Mouse (Mus musculus) liver, embryonic 15.5 days (tissue): ENCODE results near the gene Csk. TPM values are rescaled to one million over a fixed set of nuclear protein-coding genes. Genes with fewer than 3 reads are reported as not detected.

Experiments used
- ATAC-seq: fragments of 200-750 bp; cut with Nextera tagmentation; 2 replicates; pipeline ENCODE4 v1.8.0; 2017; ENCODE audit warnings: moderate number of reproducible peaks, mild to moderate bottlenecking, moderate library complexity; ENCODE audit not compliant: insufficient read depth
- H3K27ac ChIP-seq: fragments of 300-500 bp; sonication (generic); replicated peaks from 2 replicates; pipeline ENCODE4 v1.5.1; 2015; ENCODE audit warnings: mild to moderate bottlenecking, inconsistent platforms
- H3K27me3 ChIP-seq: fragments of 300-500 bp; sonication (generic); 2 replicates; pipeline ENCODE4 v1.6.1; 2015; ENCODE audit warnings: mild to moderate bottlenecking, inconsistent platforms
- H3K36me3 ChIP-seq: fragments of 300-500 bp; sonication (generic); replicated peaks from 2 replicates; pipeline ENCODE4 v1.6.1; 2015; ENCODE audit warnings: moderate library complexity, mild to moderate bottlenecking, inconsistent platforms
- H3K4me1 ChIP-seq: fragments of 300-500 bp; sonication (generic); replicated peaks from 2 replicates; pipeline ENCODE4 v1.6.1; 2015; ENCODE audit warnings: inconsistent platforms
- H3K4me2 ChIP-seq: fragments of 300-500 bp; sonication (generic); 2 replicates; pipeline ENCODE4 v1.6.1; 2015; ENCODE audit warnings: moderate library complexity, mild to moderate bottlenecking, inconsistent platforms
- H3K4me3 ChIP-seq: fragments of 300-500 bp; sonication (generic); replicated peaks from 2 replicates; pipeline ENCODE4 v1.5.1; 2015; ENCODE audit warnings: mild to moderate bottlenecking, inconsistent platforms
- H3K9ac ChIP-seq: fragments of 300-500 bp; sonication (generic); 2 replicates; pipeline ENCODE4 v1.6.1; 2015; ENCODE audit warnings: moderate library complexity, mild to moderate bottlenecking, inconsistent platforms
- H3K9me3 ChIP-seq: fragments of 300-500 bp; sonication (generic); replicated peaks from 2 replicates; pipeline ENCODE4 v1.6.1; 2016; ENCODE audit warnings: inconsistent platforms
- WGBS: fragments of 180-500 bp; shearing (Covaris S2); methylation state at CpG from one replicate; pipeline ENCODE4 v1.1.7; 2015; ENCODE audit warnings: mixed read lengths; ENCODE audit not compliant: insufficient replicate concordance; 5-methylcytosine and 5-hydroxymethylcytosine counted together
- polyA plus RNA-seq: library from polyadenylated mRNA; unstranded; fragments of >200 nt; fragmentation: Nextera tagmentation; extraction: Ambion mirVana; gene quantifications from 2 replicates; pipeline ENCODE4 v1.2.1, GENCODE M21; 2015

Gene Csk
- polyA plus RNA-seq, 1 experiment from 2014 or later, result 15.4 TPM

DNA sequence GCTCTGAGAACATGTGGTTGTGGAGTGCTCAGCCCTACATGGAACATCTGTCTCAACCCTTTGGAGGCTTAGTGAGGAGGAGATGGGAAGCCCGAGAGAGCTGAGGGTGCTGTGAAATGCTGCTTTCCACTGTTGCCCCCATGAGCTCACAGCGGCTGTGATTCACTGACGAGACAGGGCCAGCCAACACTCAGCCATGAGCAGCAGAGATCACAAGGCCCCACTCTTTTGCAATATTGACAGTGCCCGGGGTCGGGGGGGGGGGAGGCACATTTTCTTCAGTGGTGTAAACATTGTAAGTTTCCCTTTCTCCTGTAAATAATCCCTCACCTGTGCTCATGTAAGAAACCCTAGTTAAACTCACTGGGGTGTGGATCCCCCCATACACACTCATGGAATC lies 18.1 kb upstream of the Csk start:
- Histone ChIP-seq H3K4me3 (no peak overlapping the region), H3K9me3 (no peaks in the 10 kb centered on the region), H3K4me2 (no peak overlapping the region), H3K27me3 (peaks cover 3% of the 10 kb centered on the region; the same call in 1 of the 2 replicates), H3K4me1 (peaks cover 8% of the 10 kb centered on the region), H3K27ac (peak overlapping the region; percentile 69), H3K36me3 (no peaks in the 10 kb centered on the region), H3K9ac (no peak overlapping the region)
- ATAC-seq, result peak; percentile 58; the same call in 1 of the 2 replicates
- WGBS, result 59% methylated on average over 5 of the region's 5 CpGs

DNA sequence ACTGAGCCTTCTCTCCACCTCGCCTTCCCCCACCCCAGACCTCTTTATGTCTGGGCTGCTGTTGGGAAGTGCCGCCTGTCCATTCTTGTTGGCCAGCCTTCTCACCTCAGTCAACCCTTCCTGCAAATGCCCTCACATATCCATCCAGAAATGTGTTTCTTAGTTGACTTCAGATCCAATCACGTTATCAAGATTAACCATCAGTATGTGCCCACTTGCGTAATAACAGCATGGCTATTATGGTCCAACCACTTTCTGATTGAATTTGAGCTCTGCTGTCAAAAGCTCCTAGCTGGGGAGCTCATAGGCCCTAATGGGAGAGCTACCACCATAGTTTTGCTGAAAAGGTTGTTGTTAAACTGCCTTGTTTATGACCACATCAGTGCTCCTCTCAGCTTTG lies 17.6 kb upstream of the Csk start:
- Histone ChIP-seq H3K4me3 (no peak overlapping the region), H3K27me3 (peaks cover 3% of the 10 kb centered on the region; the same call in 1 of the 2 replicates), H3K4me2 (no peak overlapping the region), H3K9ac (no peak overlapping the region), H3K36me3 (no peaks in the 10 kb centered on the region), H3K4me1 (peaks cover 8% of the 10 kb centered on the region), H3K9me3 (no peaks in the 10 kb centered on the region), H3K27ac (peak overlapping the region; percentile 69)
- 73% methylated on average over 4 of the region's 4 CpGs for WGBS
- ATAC-seq, result no peak

GRCm38 (mm10) chr9:57669566-57669965 lies 16.1 kb upstream of the Csk start:
- no peaks in the 10 kb centered on the region for H3K36me3 ChIP-seq
- H3K27me3 ChIP-seq, result peaks cover 3% of the 10 kb centered on the region; the same call in 1 of the 2 replicates
- ATAC-seq, result peak; percentile 62
- 55% methylated on average over 3 of the region's 3 CpGs for WGBS
- H3K4me2 ChIP-seq, result no peak overlapping the region
- H3K4me1 ChIP-seq, result peaks cover 8% of the 10 kb centered on the region
- H3K4me3 ChIP-seq, result no peak overlapping the region
- H3K9me3 ChIP-seq, result no peaks in the 10 kb centered on the region
- H3K9ac ChIP-seq, result no peak overlapping the region
- 0 out of 2 replicates have a peak overlapping the region, but pooled peaks have one; percentile 14 for H3K27ac ChIP-seq

GRCm38 (mm10) chr9:57668277-57668676 lies 14.8 kb upstream of the Csk start:
- ATAC-seq, result no peak
- no peak overlapping the region for H3K4me2 ChIP-seq
- WGBS, result 37% methylated on average over 1 of the region's 1 CpGs
- no peak overlapping the region for H3K9ac ChIP-seq
- H3K9me3 ChIP-seq, result no peaks in the 10 kb centered on the region
- H3K27ac ChIP-seq, result no peak overlapping the region
- peaks cover 8% of the 10 kb centered on the region for H3K4me1 ChIP-seq
- H3K36me3 ChIP-seq, result no peaks in the 10 kb centered on the region
- no peak overlapping the region for H3K4me3 ChIP-seq
- peaks cover 3% of the 10 kb centered on the region; the same call in 1 of the 2 replicates for H3K27me3 ChIP-seq

DNA sequence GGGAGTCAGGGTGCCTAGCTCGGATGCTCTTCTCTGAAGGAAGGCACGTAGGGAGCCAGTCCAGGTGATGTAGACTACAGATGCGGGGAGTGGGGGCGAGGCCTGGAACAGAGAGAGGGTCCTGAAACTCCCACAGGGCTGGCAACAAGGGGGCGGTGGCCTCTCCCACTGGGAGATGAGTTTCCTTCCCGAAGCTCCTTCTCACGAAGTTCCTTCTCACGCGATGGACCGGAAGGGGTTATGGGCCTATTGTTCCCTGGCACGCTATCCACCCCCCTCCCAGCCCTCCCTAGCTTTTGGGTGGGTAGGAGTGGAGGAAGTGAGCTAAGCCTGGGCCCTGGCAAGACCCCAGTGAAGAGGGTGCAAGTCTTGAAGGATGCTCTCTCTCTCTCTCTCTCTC lies 14.4 kb upstream of the Csk start:
- Histone ChIP-seq H3K4me3 (no peak overlapping the region), H3K4me1 (peaks cover 8% of the 10 kb centered on the region), H3K27me3 (peaks cover 3% of the 10 kb centered on the region; the same call in 1 of the 2 replicates), H3K36me3 (no peaks in the 10 kb centered on the region), H3K27ac (no peak overlapping the region), H3K4me2 (no peak overlapping the region), H3K9ac (no peak overlapping the region), H3K9me3 (no peaks in the 10 kb centered on the region)
- 47% methylated on average over 11 of the region's 11 CpGs for WGBS
- ATAC-seq, result no peak

- H3K4me2 ChIP-seq, result no peak overlapping the region
- H3K4me1 ChIP-seq, result peaks cover 8% of the 10 kb centered on the region
These were observed 13.7 kb upstream of the Csk start for GRCm38 (mm10) chr9:57667136-57667535.

GRCm38 (mm10) chr9:57666536-57666935 lies 13.1 kb upstream of the Csk start:
- H3K4me2 ChIP-seq, result no peak overlapping the region
- WGBS, result 67% methylated on average over 8 of the region's 8 CpGs
- H3K36me3 ChIP-seq, result no peaks in the 10 kb centered on the region
- H3K9ac ChIP-seq, result no peak overlapping the region
- ATAC-seq, result no peak
- H3K27ac ChIP-seq, result no peak overlapping the region
- H3K4me1 ChIP-seq, result peaks cover 12% of the 10 kb centered on the region
- H3K9me3 ChIP-seq, result no peaks in the 10 kb centered on the region
- peaks cover 3% of the 10 kb centered on the region; the same call in 1 of the 2 replicates for H3K27me3 ChIP-seq
- H3K4me3 ChIP-seq, result no peak overlapping the region

More at GRCm38 (mm10) chr9:57667136-57667535, 13.7 kb upstream of the Csk start:
- H3K9ac ChIP-seq, result no peak overlapping the region
- H3K27ac ChIP-seq, result no peak overlapping the region
- no peaks in the 10 kb centered on the region for H3K36me3 ChIP-seq
- peaks cover 3% of the 10 kb centered on the region; the same call in 1 of the 2 replicates for H3K27me3 ChIP-seq
- no peak overlapping the region for H3K4me3 ChIP-seq
- ATAC-seq, result no peak
- WGBS, result 33% methylated on average over 3 of the region's 3 CpGs
- no peaks in the 10 kb centered on the region for H3K9me3 ChIP-seq

DNA sequence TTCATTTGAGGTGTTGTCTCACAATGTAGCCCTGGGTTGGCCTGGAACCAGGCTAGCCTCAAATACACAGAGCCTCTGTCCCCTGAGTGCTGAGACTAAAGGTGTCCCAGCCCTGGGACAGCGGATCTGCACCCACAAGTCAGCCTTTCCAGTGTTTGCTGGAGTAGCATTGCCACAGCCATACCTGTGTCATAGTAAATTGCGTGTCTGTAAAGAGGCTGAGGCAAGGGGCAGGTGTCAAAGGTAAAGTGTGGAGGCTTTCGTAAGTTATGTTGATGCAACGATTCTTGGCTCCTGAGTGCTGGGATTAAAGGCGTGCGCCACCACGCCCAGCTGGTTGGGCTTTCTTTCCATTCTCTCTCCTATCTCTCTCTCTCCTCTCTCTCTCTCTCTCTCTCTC lies 11.2 kb upstream of the Csk start:
- ATAC-seq, result no peak
- Histone ChIP-seq H3K4me1 (peaks cover 30% of the 10 kb centered on the region), H3K4me2 (no peak overlapping the region), H3K27me3 (peaks cover 3% of the 10 kb centered on the region; the same call in 1 of the 2 replicates), H3K9ac (no peak overlapping the region), H3K27ac (peak overlapping the region; percentile 38; the same call in 1 of the 2 replicates), H3K36me3 (no peaks in the 10 kb centered on the region), H3K9me3 (no peaks in the 10 kb centered on the region), H3K4me3 (no peak overlapping the region)
- WGBS, result 56% methylated on average over 7 of the region's 7 CpGs

GRCm38 (mm10) chr9:57661552-57661951 lies 8.1 kb upstream of the Csk start:
- WGBS, result 39% methylated on average over 3 of the region's 3 CpGs
- Histone ChIP-seq H3K9ac (no peak overlapping the region), H3K4me3 (no peak overlapping the region), H3K27ac (0 out of 2 replicates have a peak overlapping the region, but pooled peaks have one; percentile 68), H3K4me2 (no peak overlapping the region), H3K27me3 (no peaks in the 10 kb centered on the region), H3K9me3 (no peaks in the 10 kb centered on the region), H3K36me3 (no peaks in the 10 kb centered on the region), H3K4me1 (peaks cover 22% of the 10 kb centered on the region)
- no peak for ATAC-seq

DNA sequence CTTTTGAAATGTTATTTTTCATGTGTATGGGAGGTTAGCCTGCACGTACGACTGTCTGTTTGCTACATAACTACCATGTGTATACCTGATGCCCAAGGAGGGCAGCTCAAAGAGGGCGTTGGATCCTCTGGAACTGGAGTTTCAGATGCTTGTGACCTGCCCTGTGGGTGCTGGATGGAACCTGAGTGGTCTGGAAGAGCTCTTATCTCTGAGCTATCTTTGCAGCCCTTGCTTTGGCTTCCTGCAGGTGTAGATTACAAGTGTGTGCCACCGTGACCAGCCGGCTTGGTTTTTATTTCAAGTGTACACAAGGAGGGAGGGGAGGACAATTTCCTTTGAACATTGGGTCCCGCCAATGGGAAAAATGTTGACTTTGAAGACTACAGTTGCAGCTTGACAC lies 7.1 kb upstream of the Csk start:
- H3K9ac ChIP-seq, result peak overlapping the region; percentile 21; the same call in 1 of the 2 replicates
- peak overlapping the region; percentile 68 for H3K27ac ChIP-seq
- no peaks in the 10 kb centered on the region for H3K9me3 ChIP-seq
- 24% methylated on average over 6 of the region's 6 CpGs for WGBS
- no peak overlapping the region for H3K4me3 ChIP-seq
- no peaks in the 10 kb centered on the region for H3K27me3 ChIP-seq
- peak; percentile 73 for ATAC-seq
- H3K4me1 ChIP-seq, result peaks cover 29% of the 10 kb centered on the region
- no peaks in the 10 kb centered on the region for H3K36me3 ChIP-seq
- peak overlapping the region; percentile 46 for H3K4me2 ChIP-seq

GRCm38 (mm10) chr9:57659774-57660173 lies 6.3 kb upstream of the Csk start:
- no peak overlapping the region for H3K4me2 ChIP-seq
- 21% methylated on average over 4 of the region's 4 CpGs for WGBS

GRCm38 (mm10) chr9:57658970-57659369 lies 5.5 kb upstream of the Csk start:
- H3K27me3 ChIP-seq, result no peaks in the 10 kb centered on the region
- H3K36me3 ChIP-seq, result no peaks in the 10 kb centered on the region
- H3K27ac ChIP-seq, result no peak overlapping the region
- no peak for ATAC-seq
- H3K4me3 ChIP-seq, result no peak overlapping the region
- H3K4me1 ChIP-seq, result peaks cover 29% of the 10 kb centered on the region
- no peak overlapping the region for H3K4me2 ChIP-seq
- H3K9ac ChIP-seq, result no peak overlapping the region
- H3K9me3 ChIP-seq, result no peaks in the 10 kb centered on the region
- 67% methylated on average over 4 of the region's 4 CpGs for WGBS

More at GRCm38 (mm10) chr9:57659774-57660173, 6.3 kb upstream of the Csk start:
- Histone ChIP-seq H3K9me3 (no peaks in the 10 kb centered on the region), H3K4me1 (peaks cover 29% of the 10 kb centered on the region), H3K36me3 (no peaks in the 10 kb centered on the region), H3K4me3 (no peak overlapping the region), H3K9ac (no peak overlapping the region), H3K27ac (peak overlapping the region; percentile 68), H3K27me3 (no peaks in the 10 kb centered on the region)
- ATAC-seq, result peak; percentile 50
